Mouse (Mus musculus) G1E (cell line): ENCODE results near the gene Ninj1. TPM values are rescaled to one million over a fixed set of nuclear protein-coding genes. Genes with fewer than 3 reads are reported as not detected.

ENCODE experiments used
- ATAC-seq: 2 replicates; pipeline ENCODE4 v1.8.0; 2016; ENCODE audit warnings: mild to moderate bottlenecking; ENCODE audit not compliant: insufficient number of reproducible peaks, poor library complexity, low FRiP score, severe bottlenecking; ENCODE audit errors: extremely low read depth
- DNase-seq: peaks from one replicate; pipeline ENCODE4 v3.0.0; 2012; ENCODE audit warnings: low spot score
- H3K27me3 ChIP-seq: 2 replicates; pipeline ENCODE4 v1.6.1; 2012; ENCODE audit warnings: mild to moderate bottlenecking, low read length, inconsistent platforms; ENCODE audit not compliant: insufficient read depth
- H3K36me3 ChIP-seq: replicated peaks from 2 replicates; pipeline ENCODE3; 2012; ENCODE audit warnings: mild to moderate bottlenecking, inconsistent platforms
- H3K4me1 ChIP-seq: 2 replicates; pipeline ENCODE4 v1.6.1; 2012; ENCODE audit warnings: low read depth, low read length, inconsistent platforms, mixed read lengths; ENCODE audit not compliant: insufficient read depth
- H3K4me3 ChIP-seq: 2 replicates; pipeline ENCODE4 v1.5.1; 2012; ENCODE audit warnings: low read depth, mild to moderate bottlenecking, inconsistent platforms, low read length, moderate library complexity, mixed read lengths
- H3K9me3 ChIP-seq: replicated peaks from 2 replicates; pipeline ENCODE4 v1.6.1; 2012; ENCODE audit warnings: inconsistent platforms
- CTCF ChIP-seq: IDR thresholded peaks from 2 replicates; pipeline ENCODE4 v1.5.1; 2012; ENCODE audit warnings: low read depth, low read length, inconsistent platforms, mixed read lengths
- GATA1 ChIP-seq: IDR thresholded peaks from 2 replicates; pipeline ENCODE4 v1.6.1; 2012; ENCODE audit warnings: borderline replicate concordance, low read length, inconsistent platforms, mixed read lengths
- GATA2 ChIP-seq: IDR thresholded peaks from 2 replicates; pipeline ENCODE4 v1.6.1; 2012; ENCODE audit warnings: low read depth, low read length, inconsistent platforms, borderline replicate concordance
- POLR2AphosphoS5 ChIP-seq: IDR thresholded peaks from 2 replicates; pipeline ENCODE4 v1.6.1; 2012; ENCODE audit warnings: low read depth, low read length, inconsistent platforms; ENCODE audit not compliant: insufficient replicate concordance
- TAL1 ChIP-seq: conservative IDR thresholded peaks from 2 replicates; pipeline ENCODE4 v1.6.1; 2012; ENCODE audit warnings: low read depth, low read length, inconsistent platforms, mixed read lengths
- polyA plus RNA-seq: library from polyadenylated mRNA; stranded (reverse); fragments of >175 nt; gene quantifications from 2 replicates; pipeline ENCODE4 v1.2.3, GENCODE M21; 2012
- total RNA-seq, 2 experiments: library from RNA; stranded (forward) in 1 of 2; stranded (reverse) in 1 of 2; fragments of 200-1000 nt in 1 of 2; fragments of >200 nt in 1 of 2; fragmentation: Nextera tagmentation in 1 of 2; gene quantifications; 2 replicates each; pipeline ENCODE4 v1.2.3; 2014 to 2017

Gene Ninj1
- total and polyA plus RNA-seq, 3 experiments: 10.1 to 61.7 (median 13.2) TPM

GRCm38 (mm10) chr13:49200688-49201087, 13.4 kb downstream of the Ninj1 start:
- Histone ChIP-seq H3K27me3 (peaks cover 30% of the 10 kb centered on the region), H3K4me3 (no peak overlapping the region), H3K9me3 (no peaks in the 10 kb centered on the region), H3K36me3 (peaks cover 13% of the 10 kb centered on the region), H3K4me1 (no peaks in the 10 kb centered on the region)
- TF ChIP-seq CTCF (no peak), GATA1 (no peak), GATA2 (no peak), POLR2AphosphoS5 (no peak), TAL1 (no peak)
- no peak for ATAC-seq
- DNase-seq: no peak

- DNase-seq: no peak
- no peak for TF ChIP-seq CTCF
- TF ChIP-seq GATA1: no peak
- TF ChIP-seq POLR2AphosphoS5: no peak
- no peak for TF ChIP-seq TAL1
- no peak for TF ChIP-seq GATA2
- no peak for ATAC-seq
- no peaks in the 10 kb centered on the region for H3K4me1 ChIP-seq
- peaks cover 3% of the 10 kb centered on the region for H3K36me3 ChIP-seq
- H3K27me3 ChIP-seq: peaks cover 30% of the 10 kb centered on the region
- no peak overlapping the region for H3K4me3 ChIP-seq
- H3K9me3 ChIP-seq: no peaks in the 10 kb centered on the region
Measured at GRCm38 (mm10) chr13:49202556-49202955, 15.3 kb downstream of the Ninj1 start.

GRCm38 (mm10) chr13:49205381-49205998, 18.2 kb downstream of the Ninj1 start:
- DNase-seq (peak; percentile 57), ATAC-seq (peak; percentile 45)
- TF ChIP-seq GATA1 (no peak), TAL1 (no peak), CTCF (peak; percentile 65)
- peaks cover 27% of the 10 kb centered on the region for H3K27me3 ChIP-seq
- no peak overlapping the region for H3K4me3 ChIP-seq
- H3K36me3 ChIP-seq: peaks cover 3% of the 10 kb centered on the region
- no peaks in the 10 kb centered on the region for H3K9me3 ChIP-seq
- H3K4me1 ChIP-seq: no peaks in the 10 kb centered on the region

- Histone ChIP-seq H3K27me3 (peaks cover 23% of the 10 kb centered on the region), H3K36me3 (peaks cover 3% of the 10 kb centered on the region), H3K4me3 (no peak overlapping the region), H3K4me1 (no peaks in the 10 kb centered on the region), H3K9me3 (no peaks in the 10 kb centered on the region)
- no peak for DNase-seq
- no peak for ATAC-seq
- no peak for TF ChIP-seq GATA1
- TF ChIP-seq CTCF: no peak
- no peak for TF ChIP-seq POLR2AphosphoS5
- no peak for TF ChIP-seq GATA2
Measured at GRCm38 (mm10) chr13:49206341-49206740, 19.1 kb downstream of the Ninj1 start.

GRCm38 (mm10) chr13:49209306-49209705, 22.0 kb downstream of the Ninj1 start:
- DNase-seq (no peak), ATAC-seq (no peak)
- H3K36me3 ChIP-seq: peaks cover 3% of the 10 kb centered on the region
- H3K4me3 ChIP-seq: no peak overlapping the region
- H3K9me3 ChIP-seq: no peaks in the 10 kb centered on the region
- TF ChIP-seq TAL1 (no peak), CTCF (no peak), POLR2AphosphoS5 (no peak), GATA1 (no peak), GATA2 (no peak)
- H3K4me1 ChIP-seq: peaks cover 4% of the 10 kb centered on the region
- H3K27me3 ChIP-seq: peaks cover 34% of the 10 kb centered on the region; the same call in 1 of the 2 replicates

GRCm38 (mm10) chr13:49212711-49213500, 25.6 kb downstream of the Ninj1 start:
- TF ChIP-seq TAL1 (no peak), GATA1 (no peak), POLR2AphosphoS5 (no peak), CTCF (no peak), GATA2 (no peak)
- Histone ChIP-seq H3K27me3 (peaks cover 41% of the 10 kb centered on the region), H3K36me3 (no peaks in the 10 kb centered on the region), H3K4me1 (peaks cover 24% of the 10 kb centered on the region), H3K9me3 (no peaks in the 10 kb centered on the region), H3K4me3 (no peak overlapping the region)
- DNase-seq: no peak
- ATAC-seq: no peak
